Mouse (Mus musculus) gastrocnemius, postnatal 4 days (tissue): ENCODE results near the gene Wfdc6b. TPM values are rescaled to one million over a fixed set of nuclear protein-coding genes. Genes with fewer than 3 reads are reported as not detected.

ENCODE experiments used
- total RNA-seq, 2 experiments: library from RNA; stranded (reverse); gene quantifications; 2 replicates each; pipeline ENCODE4 v1.2.3; 2021

The Wfdc6b gene
- total RNA-seq, 2 experiments from 2014 or later, result not detected

Other genes starting within 250 kb of the Wfdc6b start
- under 1 TPM; 0.57 to 0.76 TPM for gene Slpi, start 224.4 kb upstream of the Wfdc6b start, total RNA-seq
- gene Rbpjl, start 210.4 kb upstream of the Wfdc6b start, total RNA-seq, result under 1 TPM; 0.13 to 0.15 TPM
- gene Matn4, start 208.4 kb upstream of the Wfdc6b start, total RNA-seq, result 1 to 10 TPM; 5.5 to 6.0 TPM
- gene Sdc4, start 169.6 kb upstream of the Wfdc6b start, total RNA-seq, result 10 to 100 TPM; 58.1 to 60.1 TPM
- gene Sys1, start 156.6 kb upstream of the Wfdc6b start, total RNA-seq, result 10 to 100 TPM; 20.8 to 22.2 TPM
- 1 to 10 TPM in 1 of 2 experiments, under 1 TPM in 1; 0.96 to 1.9 TPM for gene Gm20458, start 152.6 kb upstream of the Wfdc6b start, total RNA-seq
- gene Trp53tg5, start 139.8 kb upstream of the Wfdc6b start, total RNA-seq, result not detected
- gene Dbndd2, start 127.4 kb upstream of the Wfdc6b start, total RNA-seq, result 10 to 100 TPM; 13.5 to 15.7 TPM
- gene Pigt, start 116.0 kb upstream of the Wfdc6b start, total RNA-seq, result 10 to 100 TPM; 66.5 to 66.8 TPM
- gene Wfdc2, start 51.1 kb upstream of the Wfdc6b start, total RNA-seq, result 1 to 10 TPM in 1 of 2 experiments, not detected in 1; 1.3 TPM
- not detected for gene Spint3, start 40.1 kb upstream of the Wfdc6b start, total RNA-seq
- not detected for gene Wfdc6a, start 28.1 kb upstream of the Wfdc6b start, total RNA-seq
- not detected for gene Eppin, start 19.9 kb upstream of the Wfdc6b start, total RNA-seq
- not detected for gene Wfdc8, start 104 bp downstream of the Wfdc6b start, total RNA-seq
- gene Wfdc16, start 25.3 kb downstream of the Wfdc6b start, total RNA-seq, result not detected
- gene Wfdc10, start 42.5 kb downstream of the Wfdc6b start, total RNA-seq, result not detected
- not detected for gene Wfdc9, start 43.1 kb downstream of the Wfdc6b start, total RNA-seq
- not detected for gene Wfdc11, start 60.6 kb downstream of the Wfdc6b start, total RNA-seq
- gene Wfdc13, start 71.6 kb downstream of the Wfdc6b start, total RNA-seq, result not detected
- not detected for gene Spint4, start 85.0 kb downstream of the Wfdc6b start, total RNA-seq
- gene Spint5, start 101.8 kb downstream of the Wfdc6b start, total RNA-seq, result not detected
- gene Wfdc3, start 132.4 kb downstream of the Wfdc6b start, total RNA-seq, result not detected
- gene Dnttip1, start 132.5 kb downstream of the Wfdc6b start, total RNA-seq, result 10 to 100 TPM; 40.8 to 40.9 TPM
- 10 to 100 TPM; 26.8 to 34.0 TPM for gene Ube2c, start 156.4 kb downstream of the Wfdc6b start, total RNA-seq
- over 10,000 TPM; 10,138 to 10,688 TPM for gene Tnnc2, start 166.4 kb downstream of the Wfdc6b start, total RNA-seq
- 10 to 100 TPM; 23.4 to 24.6 TPM for gene Snx21, start 172.3 kb downstream of the Wfdc6b start, total RNA-seq
- gene Acot8, start 191.4 kb downstream of the Wfdc6b start, total RNA-seq, result 10 to 100 TPM; 12.8 to 14.0 TPM
- gene Zswim3, start 191.6 kb downstream of the Wfdc6b start, total RNA-seq, result 1 to 10 TPM; 1.5 to 1.6 TPM
- 1 to 10 TPM; 4.7 to 5.9 TPM for gene Zswim1, start 209.2 kb downstream of the Wfdc6b start, total RNA-seq
- 1 to 10 TPM; 1.2 to 1.9 TPM for gene Spata25, start 215.0 kb downstream of the Wfdc6b start, total RNA-seq
- gene Ctsa, start 219.4 kb downstream of the Wfdc6b start, total RNA-seq, result 10 to 100 TPM; 75.0 to 82.3 TPM
- gene Neurl2, start 219.9 kb downstream of the Wfdc6b start, total RNA-seq, result 10 to 100 TPM; 38.5 to 41.9 TPM
- gene Pltp, start 244.2 kb downstream of the Wfdc6b start, total RNA-seq, result 10 to 100 TPM in 1 of 2 experiments, 1 to 10 TPM in 1; 9.5 to 15.5 TPM